Mouse (Mus musculus) hematopoietic multipotent progenitor cell, adult 10-12 weeks (in vitro differentiated cells): ENCODE results near the gene Ccdc116. TPM values are rescaled to one million over a fixed set of nuclear protein-coding genes. Genes with fewer than 3 reads are reported as not detected.

Experiments
- polyA plus RNA-seq: library from polyadenylated mRNA; stranded (reverse); fragments of >175 nt; gene quantifications from 2 replicates; pipeline ENCODE4 v1.2.3, GENCODE M21; 2012; ENCODE audit warnings: low replicate concordance

The Ccdc116 gene
- polyA plus RNA-seq, result 1.6 and 1.7 TPM in 2 replicates

DNA sequence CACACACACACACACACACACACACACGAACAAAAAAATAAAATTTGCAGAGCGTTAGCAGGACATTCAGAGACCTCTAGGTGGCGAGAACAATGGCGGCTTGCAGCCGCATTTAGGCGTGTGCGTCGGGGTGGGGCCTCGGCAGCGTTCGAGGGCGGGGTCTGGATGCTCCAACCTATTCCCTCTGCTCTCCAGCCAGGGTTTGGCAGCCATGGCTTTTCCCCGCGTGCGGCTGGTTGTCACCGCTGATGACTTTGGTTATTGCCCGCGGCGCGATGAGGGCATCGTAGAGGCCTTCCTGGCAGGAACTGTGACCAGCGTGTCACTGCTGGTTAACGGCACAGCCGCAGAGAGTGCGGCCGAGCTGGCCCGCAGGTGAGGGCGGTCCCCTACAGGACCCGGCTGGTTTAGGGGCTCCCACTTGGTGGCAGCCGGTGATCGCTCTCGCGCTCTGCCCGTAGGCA, at the start of gene Ccdc116:
Gene Ccdc116, minus strand, starts transcription at position 458 of the 464 bp plus-strand sequence.

GRCm38 (mm10) chr16:17144339-17144738, 2.7 kb downstream of the Ccdc116 start, which contains the start of gene Ydjc:
Gene Ydjc (plus strand): TSS chr16:17144621.

GRCm38 (mm10) chr16:17132089-17132905, 14.7 kb downstream of the Ccdc116 start, which contains the start of gene Sdf2l1:
Gene Sdf2l1 (minus strand): TSS chr16:17132383.

DNA sequence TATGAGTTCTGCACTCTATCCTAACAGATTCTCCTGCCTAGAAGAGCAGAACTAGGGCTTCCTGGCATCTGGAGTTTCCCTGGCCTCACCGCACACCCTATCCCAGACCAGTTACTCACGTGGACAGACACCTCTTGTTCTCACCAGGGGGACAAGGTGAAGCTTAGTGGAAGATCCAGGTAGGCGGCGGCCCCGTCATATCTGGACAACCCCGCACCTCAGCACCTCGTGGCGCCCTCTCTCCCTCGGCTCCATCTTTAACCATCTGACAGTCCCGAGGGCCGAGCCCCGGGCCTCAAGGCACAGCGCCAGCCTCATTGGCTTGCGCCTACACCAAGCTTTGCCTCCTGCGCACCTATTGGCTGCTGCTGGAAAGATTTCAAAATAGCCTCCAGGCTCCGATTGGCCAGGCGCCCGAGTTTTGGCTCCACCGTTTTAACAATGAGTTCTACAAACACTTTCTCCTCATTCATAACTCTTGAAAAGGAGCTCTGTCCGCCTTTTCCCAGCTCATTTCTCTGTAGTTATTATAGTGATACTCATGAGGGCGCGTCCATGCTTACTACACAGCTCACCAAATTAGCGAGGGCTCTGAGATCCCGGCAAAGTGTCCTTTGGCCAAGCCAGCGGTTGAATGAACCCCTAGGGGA, 22.0 kb downstream of the Ccdc116 start, which contains the start of gene 2610318N02Rik:
Gene 2610318N02Rik, minus strand, starts transcription at position 297 of the 650 bp plus-strand sequence.

GRCm38 (mm10) chr16:17110771-17111743, 36.0 kb downstream of the Ccdc116 start, which contains the start of gene Ppil2:
Gene Ppil2 (minus strand): TSS chr16:17111257.

Other genes with a start within 250 kb of the Ccdc116 start
- 28.5 and 40.4 TPM in 2 replicates for gene Mapk1, start 163.8 kb downstream of the Ccdc116 start, polyA plus RNA-seq
- gene Ypel1, start 77.5 kb downstream of the Ccdc116 start, polyA plus RNA-seq, result 0.42 and 0.83 TPM in 2 replicates
- 67.1 and 127 TPM in 2 replicates for gene Ppil2, start 36.0 kb downstream of the Ccdc116 start, polyA plus RNA-seq
- gene 2610318N02Rik, start 22.1 kb downstream of the Ccdc116 start, polyA plus RNA-seq, result 4.8 and 5.8 TPM in 2 replicates
- 74.0 and 181 TPM in 2 replicates for gene Sdf2l1, start 14.8 kb downstream of the Ccdc116 start, polyA plus RNA-seq
- 10.2 and 23.9 TPM in 2 replicates for gene Ydjc, start 2.6 kb downstream of the Ccdc116 start, polyA plus RNA-seq
- gene Ube2l3, start 55.4 kb upstream of the Ccdc116 start, polyA plus RNA-seq, result 55.2 and 55.9 TPM in 2 replicates
- 0.09 and 0.10 TPM in 2 replicates for gene Rimbp3, start 61.4 kb upstream of the Ccdc116 start, polyA plus RNA-seq
- 2.1 and 2.7 TPM in 2 replicates for gene Hic2, start 86.3 kb upstream of the Ccdc116 start, polyA plus RNA-seq
- 17.8 and 50.5 TPM in 2 replicates for gene Tmem191c, start 128.8 kb upstream of the Ccdc116 start, polyA plus RNA-seq
- gene Serpind1, start 184.1 kb upstream of the Ccdc116 start, polyA plus RNA-seq, result not detected in 2 replicates